Mouse (Mus musculus) hindbrain, embryonic 16.5 days (tissue): ENCODE data around the gene H2-Eb1. TPM values are rescaled to one million over a fixed set of nuclear protein-coding genes. Genes with fewer than 3 reads are reported as not detected.

ENCODE experiments used
- ATAC-seq: fragments of 200-750 bp; cut with Nextera tagmentation; 2 replicates; pipeline ENCODE4 v1.8.0; 2017; ENCODE audit warnings: moderate TSS enrichment, moderate library complexity
- H3K27ac ChIP-seq: fragments of 300-500 bp; sonication (generic); 2 replicates; pipeline ENCODE4 v1.5.1; 2014; ENCODE audit warnings: low read depth, mild to moderate bottlenecking, control low read depth, low read length, moderate library complexity
- H3K27me3 ChIP-seq: fragments of 300-500 bp; sonication (generic); replicated peaks from 2 replicates; pipeline ENCODE4 v1.6.1; 2014; ENCODE audit warnings: low read length; ENCODE audit not compliant: control insufficient read depth, insufficient read depth
- H3K36me3 ChIP-seq: fragments of 300-500 bp; sonication (generic); 2 replicates; pipeline ENCODE4 v1.6.1; 2014; ENCODE audit warnings: mild to moderate bottlenecking, low read length, moderate library complexity, mixed read lengths; ENCODE audit not compliant: control insufficient read depth, insufficient read depth
- H3K4me1 ChIP-seq: fragments of 300-500 bp; sonication (generic); 2 replicates; pipeline ENCODE4 v1.6.1; 2014; ENCODE audit warnings: low read depth, low read length; ENCODE audit not compliant: control insufficient read depth, insufficient read depth
- H3K4me2 ChIP-seq: fragments of 300-500 bp; sonication (generic); 2 replicates; pipeline ENCODE4 v1.6.1; 2014; ENCODE audit warnings: mild to moderate bottlenecking, low read length, control low read depth, moderate library complexity
- H3K4me3 ChIP-seq: fragments of 300-500 bp; sonication (generic); 2 replicates; pipeline ENCODE4 v1.5.1; 2014; ENCODE audit warnings: mild to moderate bottlenecking, low read length, control low read depth, moderate library complexity
- H3K9ac ChIP-seq: fragments of 300-500 bp; sonication (generic); 2 replicates; pipeline ENCODE4 v1.6.1; 2014; ENCODE audit warnings: low read depth, mild to moderate bottlenecking, control low read depth, low read length, moderate library complexity
- H3K9me3 ChIP-seq: fragments of 300-500 bp; sonication (generic); 2 replicates; pipeline ENCODE4 v1.6.1; 2014; ENCODE audit warnings: mild to moderate bottlenecking, low read length, moderate library complexity; ENCODE audit not compliant: control insufficient read depth
- WGBS: fragments of 180-500 bp; shearing (Covaris S2); extraction: QIAGEN DNeasy Blood & Tissue Kit; methylation state at CpG from one replicate; pipeline ENCODE4 v1.1.7; 2014; 5-methylcytosine and 5-hydroxymethylcytosine counted together
- polyA plus RNA-seq: library from polyadenylated mRNA; unstranded; fragments of >200 nt; fragmentation: Nextera tagmentation; extraction: Ambion mirVana; gene quantifications from 2 replicates; pipeline ENCODE4 v1.2.1, GENCODE M21; 2015

Gene H2-Eb1
- polyA plus RNA-seq, 1 experiment from 2014 or later, result 3.5 TPM

DNA sequence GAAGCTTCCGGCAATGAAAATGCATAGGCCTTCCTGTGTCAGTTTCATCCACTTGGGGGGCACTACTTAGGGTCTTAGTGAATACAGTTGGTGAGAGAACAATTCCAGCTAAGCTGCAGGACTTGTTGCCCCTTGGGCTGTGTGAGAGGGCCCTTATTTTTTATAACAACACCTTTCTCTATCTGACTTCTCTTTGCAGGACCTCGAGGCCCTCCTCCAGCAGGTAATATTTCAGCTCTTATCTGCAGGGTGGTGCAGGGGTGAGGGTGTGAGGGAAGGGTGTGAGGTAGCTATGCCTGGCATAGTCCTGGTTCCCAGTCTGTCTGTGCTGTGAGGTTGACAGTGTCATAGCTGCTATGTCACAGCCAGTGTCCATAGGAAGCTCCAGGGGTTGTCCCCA, 37.4 kb upstream of the H2-Eb1 start:
- ATAC-seq, result no peak

DNA sequence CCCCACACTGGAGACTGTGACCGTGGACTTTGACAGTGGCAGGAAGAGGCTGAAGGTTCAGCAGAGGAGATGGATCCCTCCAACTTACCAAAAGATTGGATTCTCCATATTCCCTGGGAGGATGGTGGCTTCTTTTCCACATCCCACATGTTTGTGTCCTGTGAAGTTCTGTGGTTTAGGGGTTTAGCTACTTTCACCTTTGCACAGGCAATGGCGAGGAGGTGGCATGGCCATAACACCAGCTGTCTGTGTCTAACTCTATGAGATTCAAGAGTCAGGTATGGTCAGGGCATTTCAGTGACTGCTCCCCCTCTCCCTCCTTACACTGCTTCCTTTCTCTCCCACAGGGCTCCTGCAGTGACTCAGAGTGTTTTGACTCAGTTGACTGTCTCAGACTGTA, 36.9 kb upstream of the H2-Eb1 start:
- Histone ChIP-seq H3K4me3 (no peak overlapping the region), H3K36me3 (no peaks in the 10 kb centered on the region), H3K27me3 (no peaks in the 10 kb centered on the region), H3K9me3 (no peaks in the 10 kb centered on the region), H3K4me2 (no peak overlapping the region), H3K4me1 (peaks cover 7% of the 10 kb centered on the region), H3K9ac (no peak overlapping the region), H3K27ac (no peak overlapping the region)
- ATAC-seq, result no peak
- 89% methylated on average over 2 of the region's 2 CpGs for WGBS

More for the DNA sequence above, 37.4 kb upstream of the H2-Eb1 start:
- WGBS, result 77% methylated on average over 2 of the region's 2 CpGs
- no peaks in the 10 kb centered on the region for H3K36me3 ChIP-seq
- H3K9me3 ChIP-seq, result no peaks in the 10 kb centered on the region
- no peak overlapping the region for H3K9ac ChIP-seq
- H3K4me2 ChIP-seq, result no peak overlapping the region
- H3K4me3 ChIP-seq, result no peak overlapping the region
- H3K4me1 ChIP-seq, result peaks cover 10% of the 10 kb centered on the region
- no peak overlapping the region for H3K27ac ChIP-seq
- H3K27me3 ChIP-seq, result no peaks in the 10 kb centered on the region

DNA sequence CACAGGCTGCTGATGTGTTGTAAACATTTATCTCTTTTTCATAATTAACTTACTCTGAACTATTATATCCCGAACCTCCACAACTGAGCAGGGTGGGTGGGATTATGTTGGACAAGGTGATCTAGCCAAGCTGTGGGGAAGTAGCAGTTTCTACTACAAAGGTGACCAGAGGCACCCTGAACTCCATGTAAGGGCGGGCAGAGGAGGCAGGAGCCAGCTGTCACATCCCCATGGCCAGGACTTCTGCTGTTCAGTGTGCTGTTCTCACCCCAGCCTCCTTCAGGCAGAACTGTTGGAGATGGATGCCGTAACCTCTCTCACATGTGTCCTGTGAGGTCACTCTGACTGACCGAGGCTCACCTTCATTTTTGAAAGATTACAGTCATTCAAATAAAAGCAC, 35.9 kb upstream of the H2-Eb1 start:
- Histone ChIP-seq H3K36me3 (no peaks in the 10 kb centered on the region), H3K27ac (no peak overlapping the region), H3K27me3 (no peaks in the 10 kb centered on the region), H3K4me2 (no peak overlapping the region), H3K9ac (no peak overlapping the region), H3K9me3 (no peaks in the 10 kb centered on the region), H3K4me1 (peaks cover 4% of the 10 kb centered on the region; the same call in 1 of the 2 replicates), H3K4me3 (no peak overlapping the region)
- 81% methylated on average over 4 of the region's 4 CpGs for WGBS
- ATAC-seq, result no peak

DNA sequence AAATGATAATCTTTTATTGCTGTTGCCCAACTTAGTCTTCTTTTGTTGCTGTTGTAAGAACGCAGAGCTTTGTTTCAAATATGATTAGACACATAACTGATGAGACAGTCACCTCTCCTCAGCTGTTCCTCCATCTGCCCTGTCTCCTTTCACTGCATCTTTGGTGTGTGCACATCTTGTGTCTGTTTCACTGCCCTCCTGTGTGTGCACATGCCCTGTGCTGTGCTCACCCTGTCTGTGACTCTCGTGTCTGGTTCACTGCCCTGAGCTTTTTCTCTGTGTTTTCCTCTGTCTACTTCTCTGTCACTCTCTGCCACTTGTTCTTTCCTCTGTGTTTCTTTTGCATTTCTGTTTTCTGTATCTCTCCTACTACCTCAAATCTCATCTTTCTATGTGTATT, 35.4 kb upstream of the H2-Eb1 start:
- Histone ChIP-seq H3K9me3 (no peaks in the 10 kb centered on the region), H3K4me1 (no peaks in the 10 kb centered on the region; the same call in 1 of the 2 replicates), H3K36me3 (no peaks in the 10 kb centered on the region), H3K27ac (no peak overlapping the region), H3K27me3 (no peaks in the 10 kb centered on the region), H3K9ac (no peak overlapping the region), H3K4me2 (no peak overlapping the region), H3K4me3 (no peak overlapping the region)
- no peak for ATAC-seq
- 90% methylated on average over 2 of the region's 2 CpGs for WGBS

DNA sequence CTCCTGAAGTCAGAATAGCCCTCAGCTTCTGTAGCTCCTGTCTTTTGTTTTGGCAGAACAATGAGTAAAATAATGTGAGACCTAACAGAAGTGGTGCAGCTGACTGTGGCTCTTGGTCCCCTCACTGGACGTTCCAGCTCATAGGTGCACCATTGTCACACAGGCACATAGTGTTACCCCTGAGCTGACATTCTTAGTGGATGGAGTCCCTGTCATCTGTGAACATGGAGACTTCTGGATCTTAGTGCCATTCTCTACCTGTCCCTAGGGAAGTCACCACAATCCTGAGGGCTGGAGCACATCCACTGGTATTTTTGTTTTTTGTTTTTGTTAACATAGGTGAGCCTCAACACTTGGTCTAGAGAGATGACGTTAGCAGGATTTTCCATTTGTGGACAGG, 34.7 kb upstream of the H2-Eb1 start:
- ATAC-seq, result no peak
- WGBS, result 77% methylated on average over 2 of the region's 2 CpGs
- no peaks in the 10 kb centered on the region for H3K36me3 ChIP-seq

DNA sequence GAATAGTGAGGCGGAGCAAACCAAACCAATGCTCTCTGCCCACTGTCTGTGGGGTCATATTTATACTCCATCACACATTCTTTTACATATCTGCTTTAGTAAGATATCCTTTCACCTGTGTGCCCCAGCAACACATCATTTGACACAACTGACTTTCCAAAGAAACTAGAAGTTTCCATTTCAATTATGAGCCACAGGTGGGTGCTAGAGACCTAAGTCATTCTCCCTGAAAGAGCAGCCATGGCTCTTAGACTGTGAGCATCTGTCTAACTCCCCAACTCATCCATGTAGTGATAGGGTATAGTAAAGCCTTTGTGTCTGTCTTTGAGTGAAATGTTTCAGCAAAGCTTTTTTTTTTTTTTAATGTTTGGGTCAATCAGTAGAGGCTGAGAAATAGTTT, 33.6 kb upstream of the H2-Eb1 start:
- Histone ChIP-seq H3K9me3 (peaks cover 2% of the 10 kb centered on the region; the same call in 1 of the 2 replicates), H3K4me3 (no peak overlapping the region), H3K4me1 (no peaks in the 10 kb centered on the region), H3K9ac (no peak overlapping the region), H3K4me2 (no peak overlapping the region), H3K36me3 (no peaks in the 10 kb centered on the region), H3K27ac (no peak overlapping the region), H3K27me3 (no peaks in the 10 kb centered on the region)
- no peak for ATAC-seq
- 90% methylated on average over 1 of the region's 1 CpGs for WGBS

More for the DNA sequence above, 34.7 kb upstream of the H2-Eb1 start:
- Histone ChIP-seq H3K9ac (no peak overlapping the region), H3K9me3 (no peaks in the 10 kb centered on the region), H3K4me1 (no peaks in the 10 kb centered on the region), H3K27ac (no peak overlapping the region), H3K4me2 (no peak overlapping the region), H3K27me3 (no peaks in the 10 kb centered on the region), H3K4me3 (no peak overlapping the region)

DNA sequence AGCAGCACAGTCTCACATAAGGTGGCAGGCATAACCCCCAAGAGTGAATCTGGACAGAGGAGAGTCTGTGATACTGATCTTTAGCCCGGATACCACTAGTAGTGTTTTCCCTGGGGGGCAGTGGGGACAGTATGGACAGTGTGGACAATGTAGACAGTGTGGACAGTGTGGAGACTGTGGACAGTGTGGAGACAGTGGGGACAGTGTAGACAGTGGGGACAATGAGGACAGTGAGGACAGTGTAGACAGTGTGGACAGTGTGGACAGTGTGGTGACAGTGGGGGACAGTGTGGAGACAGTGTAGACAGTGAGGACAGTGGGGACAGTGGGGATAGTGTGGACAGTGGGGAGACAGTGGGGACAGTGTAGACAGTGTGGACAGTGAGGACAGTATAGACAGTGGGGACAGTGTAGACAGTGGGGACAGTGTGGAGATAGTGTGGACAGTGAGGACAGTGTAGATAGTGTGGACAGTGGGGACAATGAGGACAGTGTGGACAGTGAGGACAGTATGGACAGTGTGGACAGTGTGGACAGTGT, 25.1 kb upstream of the H2-Eb1 start:
- WGBS, result 60% methylated on average over 1 of the region's 1 CpGs

DNA sequence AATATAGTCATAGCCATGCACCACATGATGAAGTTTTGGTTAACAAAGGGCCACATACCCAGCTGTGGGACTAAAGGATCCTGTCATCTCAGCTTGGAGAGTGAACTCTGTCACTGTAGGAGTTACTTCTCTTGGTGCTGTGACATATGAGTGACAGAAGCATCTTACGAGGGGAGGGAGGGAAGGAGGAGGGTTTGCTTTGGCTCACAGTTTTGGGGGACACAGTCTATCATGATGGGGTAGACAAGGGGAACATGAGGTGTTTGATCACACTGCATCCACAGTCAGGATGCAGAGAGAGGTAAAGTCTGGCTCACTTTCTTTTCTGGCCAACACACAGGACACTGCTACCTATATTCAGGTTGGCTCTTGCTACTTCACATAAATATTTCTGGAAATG, 23.8 kb upstream of the H2-Eb1 start:
- ATAC-seq, result no peak
- Histone ChIP-seq H3K36me3 (no peaks in the 10 kb centered on the region), H3K4me2 (no peak overlapping the region), H3K9ac (no peak overlapping the region), H3K4me3 (no peak overlapping the region), H3K4me1 (no peaks in the 10 kb centered on the region), H3K27me3 (no peaks in the 10 kb centered on the region; the same call in 1 of the 2 replicates), H3K9me3 (no peaks in the 10 kb centered on the region; the same call in 1 of the 2 replicates), H3K27ac (no peak overlapping the region)
- 89% methylated on average over 1 of the region's 1 CpGs for WGBS

More for the DNA sequence above, 25.1 kb upstream of the H2-Eb1 start:
- no peak overlapping the region for H3K27ac ChIP-seq
- H3K4me1 ChIP-seq, result no peaks in the 10 kb centered on the region
- no peaks in the 10 kb centered on the region; the same call in 1 of the 2 replicates for H3K27me3 ChIP-seq
- H3K4me2 ChIP-seq, result no peak overlapping the region
- no peak overlapping the region for H3K9ac ChIP-seq
- H3K36me3 ChIP-seq, result no peaks in the 10 kb centered on the region
- no peak overlapping the region for H3K4me3 ChIP-seq
- ATAC-seq, result no peak
- peaks cover 2% of the 10 kb centered on the region; the same call in 1 of the 2 replicates for H3K9me3 ChIP-seq

DNA sequence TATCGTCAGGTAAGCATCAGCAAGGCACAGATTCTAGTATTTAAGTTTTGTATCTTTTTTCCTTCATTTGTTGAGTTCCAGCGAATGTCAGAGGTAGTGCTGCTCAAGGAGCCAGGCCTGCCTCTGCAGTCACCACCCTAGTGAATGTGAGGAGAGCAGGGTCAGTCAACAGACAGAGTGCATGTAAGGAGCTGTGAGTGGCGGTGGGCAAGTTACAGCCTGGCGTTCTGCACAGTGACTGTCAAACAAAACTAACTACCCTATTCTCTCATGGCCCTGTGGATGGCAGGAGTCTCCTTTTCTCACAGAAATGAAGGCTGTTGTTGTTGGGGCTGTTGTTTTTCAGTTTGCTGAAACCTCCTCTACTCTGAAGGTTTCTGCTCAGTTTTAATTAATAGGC, 20.3 kb upstream of the H2-Eb1 start:
- Histone ChIP-seq H3K36me3 (no peaks in the 10 kb centered on the region), H3K4me1 (no peaks in the 10 kb centered on the region), H3K9me3 (no peaks in the 10 kb centered on the region), H3K4me2 (no peak overlapping the region), H3K9ac (no peak overlapping the region), H3K27me3 (no peaks in the 10 kb centered on the region; the same call in 1 of the 2 replicates), H3K27ac (no peak overlapping the region), H3K4me3 (no peak overlapping the region)
- 86% methylated on average over 4 of the region's 4 CpGs for WGBS
- ATAC-seq, result no peak
